ENCODE assay signal across 7 mouse cellular contexts in the genomic region with DNA sequence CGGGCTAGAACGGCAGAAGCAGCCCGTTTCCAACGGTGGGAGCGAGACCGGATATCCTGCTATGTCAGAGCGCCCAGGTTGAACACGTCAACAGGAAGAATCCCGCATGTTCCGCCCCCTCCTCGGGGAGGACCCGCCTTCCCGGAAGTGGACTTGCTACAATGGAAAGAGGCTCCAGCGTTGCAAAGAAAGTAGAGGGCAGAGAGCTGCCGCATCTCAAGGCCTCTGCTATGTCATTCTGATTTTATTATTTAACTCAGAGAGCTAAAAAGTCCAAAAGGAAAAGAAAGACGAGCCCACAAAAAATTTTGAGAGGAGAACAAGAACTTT. TPM values are rescaled to one million over a fixed set of nuclear protein-coding genes. Genes with fewer than 3 reads are reported as not detected.
DNase-seq lines count a peak whose midpoint lies in the region; ATAC-seq lines count a peak whose summit lies in the region.

A gene (minus strand): TSS at position 68 of the 330 bp plus-strand sequence.

- 0 out of 2 replicates have a peak, but pooled peaks cover 2% of the 10 kb centered on the region for H3K4me1 ChIP-seq in intestine, embryonic 16.5 days (ENCODE audit: control insufficient read depth, insufficient read depth, low read length)
- H3K4me1 ChIP-seq in midbrain, embryonic 11.5 days (ENCODE audit: control insufficient read depth, insufficient read depth, low read length) = peaks cover 8% of the 10 kb centered on the region

- ATAC-seq in intestine, embryonic 16.5 days = peak; percentile 99
- ATAC-seq in midbrain, embryonic 11.5 days (ENCODE audit: low FRiP score) = peak; percentile 99

- H3K4me2 ChIP-seq in intestine, embryonic 16.5 days (ENCODE audit: low read depth, low read length) = peak within 1 kb of the TSS; percentile 59
- peak within 1 kb of the TSS; percentile 90 for H3K4me2 ChIP-seq in midbrain, embryonic 11.5 days

- under 1% methylated on average over 16 of the region's 16 CpGs for WGBS in intestine, embryonic 16.5 days
- 1% methylated on average over 16 of the region's 16 CpGs for WGBS in midbrain, embryonic 11.5 days

- H3K27ac ChIP-seq in intestine, embryonic 16.5 days (ENCODE audit: low read length) = peak within 1 kb of the TSS; percentile 80
- H3K27ac ChIP-seq in midbrain, embryonic 11.5 days (ENCODE audit: low read depth, low read length) = no peak within 1 kb of the TSS

- H3K27me3 ChIP-seq in intestine, embryonic 16.5 days (replicated peaks; ENCODE audit: control insufficient read depth, insufficient read depth, low read length) = no peaks in the 10 kb centered on the region
- no peaks in the 10 kb centered on the region for H3K27me3 ChIP-seq in midbrain, embryonic 11.5 days (ENCODE audit: control insufficient read depth, insufficient read depth, low read length)

- peak within 1 kb of the TSS; percentile 92 for H3K9ac ChIP-seq in intestine, embryonic 16.5 days (ENCODE audit: low read depth, low read length)
- H3K9ac ChIP-seq in midbrain, embryonic 11.5 days (ENCODE audit: low read length) = peak within 1 kb of the TSS; percentile 90

- peak; percentile 93 for DNase-seq in adrenal gland, adult 8-10 months
- peak; percentile 89 for DNase-seq in embryo, embryonic 9.5 days (ENCODE audit: extremely low spot score)
- DNase-seq in gastrocnemius, postnatal 4 days (ENCODE audit: low spot score in 2 of 2) = peak; percentile 80 to 89
- DNase-seq in left cerebral cortex, postnatal 36 days (ENCODE audit: low spot score in 2 of 2) = peak; percentile 88 to 92
- DNase-seq in midbrain, embryonic 11.5 days (ENCODE audit: low spot score, missing footprints) = peak; percentile 97
- peak; percentile 82 for DNase-seq in skeletal muscle tissue, adult 2 months (ENCODE audit: low read depth, low spot score)

- peak within 1 kb of the TSS; percentile 87 for H3K4me3 ChIP-seq in intestine, embryonic 16.5 days (ENCODE audit: low read length)
- peak within 1 kb of the TSS; percentile 89 for H3K4me3 ChIP-seq in midbrain, embryonic 11.5 days (ENCODE audit: low read depth, low read length)

- no peaks in the 10 kb centered on the region for H3K9me3 ChIP-seq in intestine, embryonic 16.5 days (ENCODE audit: control insufficient read depth, low read length)
- no peaks in the 10 kb centered on the region for H3K9me3 ChIP-seq in midbrain, embryonic 11.5 days (ENCODE audit: control insufficient read depth, low read length)

- no peaks in the 10 kb centered on the region for H3K36me3 ChIP-seq in intestine, embryonic 16.5 days (ENCODE audit: control insufficient read depth, insufficient read depth, low read length)
- peaks cover 4% of the 10 kb centered on the region for H3K36me3 ChIP-seq in midbrain, embryonic 11.5 days (ENCODE audit: control insufficient read depth, insufficient read depth, low read length)

- intact Hi-C loops in left cerebral cortex, postnatal 36 days (cut with DNase I) = loop anchor here (2.0 kb wide), 1 partner anchor 315 kb away; no protein-coding TSS in a partner anchor

RNA-seq across cellular contexts. Expression of the gene that starts here (rescaled TPM):
- total RNA-seq in adrenal gland, adult 8-10 months (2022) = 10 to 100 TPM; 36.3 to 54.8 (median 45.7) TPM
- 10 to 100 TPM; 30.5 to 37.7 TPM for total RNA-seq in gastrocnemius, postnatal 4 days (2021)
- polyA plus RNA-seq in intestine, embryonic 16.5 days (2015; fragmentation: Nextera tagmentation; extraction: Ambion mirVana) = 55.8 and 55.9 TPM in 2 replicates
- total RNA-seq in left cerebral cortex, postnatal 36 days (2021) = 10 to 100 TPM; 29.2 to 37.1 TPM
- polyA plus RNA-seq in midbrain, embryonic 11.5 days (2014; fragmentation: Nextera tagmentation; extraction: Ambion mirVana) = 83.2 and 86.9 TPM in 2 replicates
